Mouse (Mus musculus) neutrophil, adult 59 days (primary cell): Measurements from ENCODE around the gene Cacna2d2. TPM values are rescaled to one million over a fixed set of nuclear protein-coding genes. Genes with fewer than 3 reads are reported as not detected.

ENCODE experiments used
- total RNA-seq, 2 experiments: library from RNA; stranded (reverse); gene quantifications; 1 replicate in 1 of 2; 2 replicates in 1 of 2; pipeline ENCODE4 v1.2.4; 2023

Cacna2d2 gene
- under 1 TPM; 0.09 to 0.62 TPM for total RNA-seq

GRCm38 (mm10) chr9:107399491-107399971 lies at the start of gene Cacna2d2:
Gene Cacna2d2 (plus strand): TSS chr9:107399612.

DNA sequence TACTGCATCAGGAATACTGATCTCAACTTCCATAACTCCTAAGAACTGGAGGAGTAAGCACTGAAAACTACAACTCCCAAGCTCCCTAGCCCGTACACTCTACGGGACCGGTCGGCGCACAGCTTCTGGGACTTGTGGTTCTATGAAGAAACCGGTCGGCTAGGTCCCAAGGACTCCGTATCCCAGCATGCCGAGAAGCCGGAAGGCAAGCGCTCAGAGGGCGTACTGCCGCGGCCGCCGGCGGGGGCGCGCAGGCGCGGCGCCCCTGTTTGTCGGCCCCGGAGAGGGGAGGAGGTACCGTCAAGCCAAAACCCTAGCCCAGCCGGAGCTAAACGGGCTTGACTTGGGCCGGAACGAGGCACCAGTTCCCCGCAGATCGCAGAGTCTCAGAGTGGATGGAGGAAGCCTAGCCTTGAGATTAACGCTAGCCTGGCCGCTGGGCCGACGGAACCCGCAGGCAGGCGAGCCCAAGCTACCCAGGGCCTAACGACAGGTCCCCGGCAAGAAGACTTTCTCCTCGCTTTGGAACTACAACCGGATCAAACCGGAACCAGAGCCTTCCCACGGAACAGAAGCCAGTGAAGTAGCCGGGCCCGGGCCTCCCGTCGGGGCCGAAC lies 134.5 kb downstream of the Cacna2d2 start, which contains the start of gene Tmem115:
Gene Tmem115 (plus strand): TSS at position 155 of the 617 bp plus-strand sequence.

GRCm38 (mm10) chr9:107541474-107542351 lies 142.3 kb downstream of the Cacna2d2 start, which contains the start of the genes Cyb561d2 and Nprl2:
Gene Cyb561d2 (minus strand): TSS chr9:107542193.
Gene Nprl2 (plus strand): TSS chr9:107542226.

GRCm38 (mm10) chr9:107547026-107547425 lies 147.6 kb downstream of the Cacna2d2 start, which contains the start of gene Zmynd10:
Gene Zmynd10 (plus strand): TSS chr9:107547298.

DNA sequence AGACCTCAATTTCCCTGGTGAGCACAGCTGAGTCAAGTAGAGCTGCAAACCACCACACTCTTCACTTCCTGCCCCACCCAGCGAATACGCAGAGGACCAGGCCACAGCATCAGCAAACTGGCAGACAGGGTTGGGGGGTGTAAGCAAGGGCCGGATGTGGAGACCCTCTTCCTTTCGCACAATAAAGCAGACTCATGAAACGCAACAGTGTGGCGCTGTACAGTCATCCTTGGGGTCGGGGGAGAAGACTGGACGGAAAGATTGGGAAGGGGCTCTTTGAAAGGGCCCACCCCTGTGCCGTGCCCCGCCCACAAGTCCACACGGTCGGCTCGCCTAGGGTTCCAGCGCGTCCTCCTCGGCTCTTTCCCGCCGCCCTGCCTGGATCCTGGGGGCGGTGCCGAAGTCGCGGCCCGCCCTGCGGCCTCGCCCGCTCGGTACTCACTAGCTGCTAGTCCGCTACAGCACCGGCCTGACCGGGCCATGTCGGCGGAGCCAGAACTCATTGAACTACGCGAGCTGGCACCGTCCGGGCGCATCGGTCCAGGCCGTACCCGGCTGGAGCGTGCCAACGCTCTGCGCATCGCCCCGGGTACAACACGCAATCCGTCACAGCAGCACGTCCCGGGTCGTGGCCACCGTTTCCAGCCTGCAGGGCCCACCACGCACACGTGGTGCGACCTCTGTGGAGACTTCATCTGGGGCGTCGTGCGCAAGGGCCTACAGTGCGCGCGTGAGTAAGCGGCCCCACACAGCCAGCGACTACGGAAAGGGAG lies 151.9 kb downstream of the Cacna2d2 start, which contains the start of gene Rassf1:
Gene Rassf1 (plus strand): TSS at position 439 of the 773 bp plus-strand sequence.

DNA sequence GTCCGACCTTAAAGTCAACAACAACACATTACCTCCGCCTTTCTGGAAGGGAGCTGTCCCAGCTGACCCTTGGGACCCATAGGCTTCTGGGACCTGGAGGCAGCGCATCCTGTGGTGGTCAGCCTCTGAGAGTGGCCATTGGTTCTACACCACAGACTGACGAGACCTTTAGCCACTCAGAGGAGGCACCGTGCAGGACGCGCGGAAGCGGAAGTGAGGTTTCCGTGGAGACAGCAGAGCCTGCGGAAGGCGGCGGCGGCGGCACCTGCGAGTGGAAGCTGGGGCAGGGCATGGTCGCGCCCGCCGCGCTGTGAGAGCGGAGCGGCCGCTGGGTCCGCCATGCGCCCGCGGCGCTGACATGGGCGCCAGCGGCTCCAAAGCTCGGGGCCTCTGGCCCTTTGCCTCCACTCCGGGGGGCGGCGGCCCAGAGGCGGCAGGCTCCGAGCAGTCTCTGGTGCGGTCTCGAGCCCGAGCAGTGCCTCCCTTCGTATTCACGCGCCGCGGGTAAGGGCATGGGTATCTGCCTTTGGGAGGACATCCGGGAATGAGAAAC lies 163.7 kb downstream of the Cacna2d2 start, which contains the start of gene Tusc2:
Gene Tusc2 (plus strand): TSS at position 227 of the 553 bp plus-strand sequence.

DNA sequence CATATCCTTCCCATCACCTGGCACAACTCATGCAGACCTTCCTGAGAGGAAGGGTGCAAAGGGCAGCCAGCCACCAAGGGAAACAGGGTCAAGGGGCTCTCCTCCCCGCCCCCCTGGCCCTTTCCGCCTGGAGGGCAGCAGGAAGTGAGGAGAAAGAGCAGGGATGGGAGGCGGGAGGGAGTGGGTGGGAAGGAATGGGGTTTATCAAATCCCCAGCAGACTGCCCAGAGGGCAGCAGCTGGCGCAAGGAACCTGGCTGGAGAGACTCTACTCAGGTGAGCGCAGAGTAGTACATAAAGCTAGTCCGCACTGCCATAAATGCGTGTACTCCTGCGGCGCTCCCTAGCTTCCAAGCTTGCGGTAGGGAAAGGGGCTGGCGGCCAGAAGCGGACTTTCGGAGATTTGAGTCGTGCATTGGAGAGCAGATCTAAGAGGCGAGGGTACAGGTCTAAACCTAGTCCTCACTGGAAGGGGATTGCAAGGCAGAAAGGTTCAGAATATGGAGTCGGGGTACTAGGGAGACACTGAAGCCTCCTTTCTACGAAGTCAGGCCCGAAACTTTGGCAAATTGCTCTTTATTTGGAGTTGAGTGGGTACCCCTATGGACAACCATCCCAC lies 168.4 kb downstream of the Cacna2d2 start, which contains the start of gene Hyal2:
Gene Hyal2 (plus strand): TSS at position 244 of the 618 bp plus-strand sequence.

GRCm38 (mm10) chr9:107576357-107577107 lies 177.1 kb downstream of the Cacna2d2 start, which contains the start of gene Hyal1:
Gene Hyal1 (plus strand): TSS chr9:107576927.

DNA sequence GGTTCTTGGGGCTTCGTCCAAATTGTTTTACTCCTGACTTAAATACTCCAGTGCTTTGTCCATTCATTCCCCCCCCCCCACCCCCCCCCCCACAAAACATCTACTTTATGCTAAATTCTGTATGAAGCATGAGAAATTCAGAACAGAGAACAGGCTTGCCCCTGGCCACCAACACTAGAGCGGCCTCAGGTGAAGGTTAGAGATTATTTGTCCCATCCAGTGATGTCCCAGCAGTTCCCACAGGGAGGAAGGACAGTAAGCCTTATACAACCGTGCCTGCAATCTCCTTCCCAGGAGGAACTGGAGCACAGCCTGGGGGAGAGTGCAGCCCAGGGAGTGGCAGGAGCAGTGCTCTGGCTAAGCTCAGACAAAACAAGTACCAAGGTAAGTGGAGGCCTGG lies 179.2 kb downstream of the Cacna2d2 start, which contains the start of gene Naa80:
Gene Naa80 (plus strand): TSS at position 301 of the 400 bp plus-strand sequence.

Other genes starting within 250 kb of the Cacna2d2 start
- gene Dock3, start 167.7 kb upstream of the Cacna2d2 start, total RNA-seq = 1 to 10 TPM; 2.0 to 4.9 TPM
- gene Mapkapk3, start 109.7 kb upstream of the Cacna2d2 start, total RNA-seq = 100 to 1,000 TPM; 120 to 133 TPM
- 1 to 10 TPM; 5.0 to 5.4 TPM for gene Cish, start 103.6 kb upstream of the Cacna2d2 start, total RNA-seq
- gene Hemk1, start 61.3 kb upstream of the Cacna2d2 start, total RNA-seq = 1 to 10 TPM; 3.9 to 5.0 TPM
- gene 6430571L13Rik, start 59.0 kb upstream of the Cacna2d2 start, total RNA-seq = not detected
- 10 to 100 TPM; 16.3 to 17.6 TPM for gene Tmem115, start 134.3 kb downstream of the Cacna2d2 start, total RNA-seq
- gene Cyb561d2, start 142.6 kb downstream of the Cacna2d2 start, total RNA-seq = 1 to 10 TPM; 6.7 to 7.6 TPM
- gene Nprl2, start 142.6 kb downstream of the Cacna2d2 start, total RNA-seq = 1 to 10 TPM; 8.4 to 9.3 TPM
- gene Zmynd10, start 147.7 kb downstream of the Cacna2d2 start, total RNA-seq = under 1 TPM in 1 of 2 experiments, not detected in 1; 0.20 TPM
- 10 to 100 TPM; 47.3 to 60.9 TPM for gene Rassf1, start 151.9 kb downstream of the Cacna2d2 start, total RNA-seq
- 1 to 10 TPM; 6.4 to 6.9 TPM for gene Tusc2, start 163.6 kb downstream of the Cacna2d2 start, total RNA-seq
- gene Hyal2, start 168.3 kb downstream of the Cacna2d2 start, total RNA-seq = 1 to 10 TPM; 2.8 to 4.5 TPM
- gene Hyal1, start 177.3 kb downstream of the Cacna2d2 start, total RNA-seq = 1 to 10 TPM in 1 of 2 experiments, under 1 TPM in 1; 0.49 to 1.3 TPM
- gene Naa80, start 179.3 kb downstream of the Cacna2d2 start, total RNA-seq = 1 to 10 TPM; 9.0 to 9.1 TPM
- gene Hyal3, start 181.2 kb downstream of the Cacna2d2 start, total RNA-seq = under 1 TPM; 0.76 to 0.88 TPM
- 10 to 100 TPM; 16.5 to 30.6 TPM for gene Ifrd2, start 188.0 kb downstream of the Cacna2d2 start, total RNA-seq
- gene Sema3b, start 209.6 kb downstream of the Cacna2d2 start, total RNA-seq = 1 to 10 TPM in 1 of 2 experiments, under 1 TPM in 1; 0.86 to 1.1 TPM
- 1,000 to 10,000 TPM; 1,195 to 1,197 TPM for gene Gnai2, start 235.8 kb downstream of the Cacna2d2 start, total RNA-seq